Mouse (Mus musculus) liver, postnatal 0 days (tissue): ENCODE results near the gene Ppp1r14d.

Experiments used
- CTCF ChIP-seq: sonication (generic); IDR thresholded peaks from 2 replicates; pipeline ENCODE4 v1.5.1; 2016; ENCODE audit warnings: antibody characterized with exemption, low read depth
- EP300 ChIP-seq: IDR thresholded peaks from 2 replicates; pipeline ENCODE4 v1.6.1; 2016; ENCODE audit warnings: antibody characterized with exemption, low read depth, mild to moderate bottlenecking

DNA sequence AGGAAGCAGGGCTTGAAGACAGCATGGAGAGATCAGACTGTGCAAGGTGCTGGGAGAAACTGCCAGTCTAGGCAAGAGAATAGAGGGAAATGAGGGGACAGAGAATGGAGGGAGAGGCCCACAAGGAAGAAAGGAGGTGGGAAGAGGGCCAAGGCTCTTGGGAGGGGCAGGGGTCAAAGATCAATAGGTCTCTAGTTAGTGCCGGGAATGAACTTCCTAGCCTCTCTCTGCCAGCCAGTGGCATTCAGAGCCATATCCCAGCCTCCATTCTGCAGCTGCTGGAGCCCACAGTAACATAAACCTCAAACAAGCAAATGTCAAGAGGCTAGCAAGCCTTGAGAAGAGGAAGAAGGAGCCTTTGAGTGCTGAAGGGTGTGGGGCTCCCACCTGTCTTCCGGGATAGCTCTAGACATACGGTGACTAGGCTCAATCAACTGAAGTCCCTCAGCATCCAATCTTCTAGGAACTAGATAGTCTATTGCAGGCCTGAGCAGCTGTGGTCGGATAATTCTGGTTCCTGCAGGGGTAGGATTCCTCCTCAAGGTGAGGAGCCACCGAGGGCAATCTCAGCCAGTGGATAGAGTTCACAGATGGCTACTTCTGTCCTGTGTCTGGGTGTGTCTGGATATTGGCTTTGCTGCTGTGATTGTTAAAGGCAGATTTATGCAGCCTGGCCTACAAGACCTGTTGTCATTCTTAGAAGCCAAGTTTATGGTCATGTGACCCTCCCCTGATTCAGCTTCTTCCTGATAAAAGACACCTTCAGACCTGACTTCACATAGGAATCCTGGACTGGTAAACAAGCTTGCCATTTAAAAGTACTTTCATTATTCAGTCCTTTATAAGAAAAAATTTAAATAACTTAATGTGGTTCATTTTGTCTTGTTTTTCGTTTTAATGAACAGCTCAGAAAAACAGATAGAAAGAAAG, at the start of gene Ppp1r14d:
- TF ChIP-seq EP300 (no peak), CTCF (no peak)
